Mouse (Mus musculus) midbrain, postnatal 0 days (tissue): ENCODE results near the gene Ccser2. TPM values are rescaled to one million over a fixed set of nuclear protein-coding genes. Genes with fewer than 3 reads are reported as not detected.

Experiments
- ATAC-seq: fragments of 200-750 bp; cut with Nextera tagmentation; 2 replicates; pipeline ENCODE4 v1.8.0; 2017; ENCODE audit warnings: moderate number of reproducible peaks, mild to moderate bottlenecking, moderate TSS enrichment, moderate library complexity; ENCODE audit not compliant: low FRiP score
- DNase-seq: peaks from one replicate; pipeline ENCODE4 v3.0.0-alpha.2; 2015; ENCODE audit warnings: low spot score
- H3K27ac ChIP-seq: fragments of 300-500 bp; sonication (generic); 2 replicates; pipeline ENCODE4 v1.5.1; 2014; ENCODE audit warnings: low read depth, mild to moderate bottlenecking, low read length, mixed read lengths
- H3K27me3 ChIP-seq: fragments of 300-500 bp; sonication (generic); 2 replicates; pipeline ENCODE4 v1.6.1; 2014; ENCODE audit warnings: low read length, control low read depth, mixed read lengths; ENCODE audit not compliant: insufficient read depth
- H3K36me3 ChIP-seq: fragments of 300-500 bp; sonication (generic); 2 replicates; pipeline ENCODE4 v1.6.1; 2014; ENCODE audit warnings: low read length, control low read depth, mixed read lengths; ENCODE audit not compliant: insufficient read depth
- H3K4me1 ChIP-seq: fragments of 300-500 bp; sonication (generic); 2 replicates; pipeline ENCODE4 v1.6.1; 2014; ENCODE audit warnings: mild to moderate bottlenecking, control low read depth, antibody characterized with exemption, low read length, mixed read lengths; ENCODE audit not compliant: insufficient read depth
- H3K4me2 ChIP-seq: fragments of 300-500 bp; sonication (generic); 2 replicates; pipeline ENCODE4 v1.6.1; 2014; ENCODE audit warnings: low read depth, mild to moderate bottlenecking, low read length, mixed read lengths; ENCODE audit not compliant: poor library complexity, severe bottlenecking
- H3K4me3 ChIP-seq: fragments of 300-500 bp; sonication (generic); 2 replicates; pipeline ENCODE4 v1.5.1; 2014; ENCODE audit warnings: low read depth, mild to moderate bottlenecking, low read length, moderate library complexity
- H3K9ac ChIP-seq: fragments of 300-500 bp; sonication (generic); replicated peaks from 2 replicates; pipeline ENCODE4 v1.6.1; 2014; ENCODE audit warnings: mild to moderate bottlenecking, low read length, moderate library complexity, mixed read lengths; ENCODE audit not compliant: poor library complexity, severe bottlenecking
- H3K9me3 ChIP-seq: fragments of 300-500 bp; sonication (generic); 2 replicates; pipeline ENCODE4 v1.6.1; 2016; ENCODE audit warnings: low read length, control low read depth
- CTCF ChIP-seq: IDR thresholded peaks from 2 replicates; pipeline ENCODE4 v1.5.1; 2016; ENCODE audit warnings: antibody characterized with exemption, mild to moderate bottlenecking
- WGBS: fragments of 180-500 bp; shearing (Covaris S2); extraction: QIAGEN DNeasy Blood & Tissue Kit; methylation state at CpG from one replicate; pipeline ENCODE4 v1.1.7; 2014; 5-methylcytosine and 5-hydroxymethylcytosine counted together
- polyA plus RNA-seq: library from polyadenylated mRNA; unstranded; fragments of >200 nt; fragmentation: Nextera tagmentation; extraction: Ambion mirVana; gene quantifications from 2 replicates; pipeline ENCODE4 v1.2.1, GENCODE M21; 2015
- total RNA-seq: library from RNA; depleted of rRNA; stranded (reverse); fragments of >200 nt; gene quantifications from 2 replicates; pipeline ENCODE4 v1.2.3, GENCODE M21; 2014; rRNA removed

The Ccser2 gene
- total and polyA plus RNA-seq, 2 experiments from 2014 or later, result 81.0 to 99.1 TPM

GRCm38 (mm10) chr14:36862387-36862786 lies 106.2 kb downstream of the Ccser2 start:
- no peak overlapping the region for H3K9ac ChIP-seq
- WGBS, result 32% methylated on average over 7 of the region's 7 CpGs
- H3K27me3 ChIP-seq, result no peaks in the 10 kb centered on the region
- DNase-seq (peak; percentile 64), ATAC-seq (no peak)
- H3K36me3 ChIP-seq, result no peaks in the 10 kb centered on the region
- H3K4me3 ChIP-seq, result no peak overlapping the region
- H3K4me2 ChIP-seq, result no peak overlapping the region
- no peaks in the 10 kb centered on the region for H3K4me1 ChIP-seq
- TF ChIP-seq CTCF, result peak; percentile 78
- no peaks in the 10 kb centered on the region for H3K9me3 ChIP-seq
- H3K27ac ChIP-seq, result no peak overlapping the region

DNA sequence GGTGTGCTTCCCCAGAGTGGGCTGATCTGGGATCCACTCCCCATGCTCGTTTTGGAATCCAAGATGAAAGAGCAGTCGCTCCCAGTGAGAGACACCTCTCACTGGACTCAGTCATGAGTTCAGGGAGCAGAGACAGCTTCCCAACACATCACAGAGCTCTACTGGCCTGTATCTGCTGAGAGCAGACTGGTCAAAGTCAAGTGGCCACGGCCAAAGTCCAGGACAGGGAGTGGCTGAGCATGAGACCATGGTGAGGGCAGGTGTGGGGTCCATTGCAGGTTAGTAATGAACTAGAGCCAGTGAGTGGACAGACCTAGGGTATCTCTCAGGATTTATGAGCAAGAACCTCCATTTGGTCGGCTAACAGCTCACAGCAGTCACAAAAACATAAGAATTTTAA lies 109.6 kb downstream of the Ccser2 start:
- no peak overlapping the region for H3K9ac ChIP-seq
- H3K36me3 ChIP-seq, result no peaks in the 10 kb centered on the region
- no peak overlapping the region for H3K4me3 ChIP-seq
- no peaks in the 10 kb centered on the region for H3K9me3 ChIP-seq
- ATAC-seq (no peak), DNase-seq (no peak)
- TF ChIP-seq CTCF, result no peak
- no peaks in the 10 kb centered on the region for H3K27me3 ChIP-seq
- 76% methylated on average over 4 of the region's 4 CpGs for WGBS
- no peaks in the 10 kb centered on the region for H3K4me1 ChIP-seq
- no peak overlapping the region for H3K4me2 ChIP-seq
- no peak overlapping the region for H3K27ac ChIP-seq

DNA sequence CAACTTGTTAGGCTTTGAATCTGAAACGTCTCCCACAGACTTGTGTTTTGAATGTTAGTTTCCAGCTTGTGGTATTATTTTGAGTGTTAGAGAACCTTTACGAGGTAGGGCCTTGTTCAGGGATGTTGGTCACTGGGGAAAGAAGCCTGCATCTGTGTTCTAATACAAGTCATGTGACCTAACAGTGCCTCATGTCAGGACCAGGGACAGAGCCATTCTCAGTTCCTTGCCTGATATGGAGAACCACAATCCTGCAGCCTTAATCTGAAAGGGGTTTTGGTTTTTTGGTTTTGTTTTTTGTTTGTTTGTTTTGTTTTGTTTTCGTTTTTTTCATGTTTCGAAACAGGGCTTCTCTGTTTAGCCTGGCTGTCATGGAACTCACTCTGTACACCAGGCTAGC lies 115.6 kb downstream of the Ccser2 start:
- 69% methylated on average over 4 of the region's 4 CpGs for WGBS
- ATAC-seq, result no peak
- no peak overlapping the region for H3K9ac ChIP-seq
- H3K4me3 ChIP-seq, result no peak overlapping the region
- no peaks in the 10 kb centered on the region for H3K9me3 ChIP-seq
- no peaks in the 10 kb centered on the region for H3K36me3 ChIP-seq
- no peaks in the 10 kb centered on the region for H3K27me3 ChIP-seq
- H3K4me2 ChIP-seq, result no peak overlapping the region
- no peak for DNase-seq
- H3K4me1 ChIP-seq, result no peaks in the 10 kb centered on the region
- no peak overlapping the region for H3K27ac ChIP-seq
- TF ChIP-seq CTCF, result no peak

GRCm38 (mm10) chr14:36848860-36849259 lies 119.7 kb downstream of the Ccser2 start:
- no peak for TF ChIP-seq CTCF
- Histone ChIP-seq H3K36me3 (no peaks in the 10 kb centered on the region), H3K4me2 (no peak overlapping the region), H3K27me3 (no peaks in the 10 kb centered on the region), H3K9me3 (no peaks in the 10 kb centered on the region), H3K27ac (no peak overlapping the region), H3K9ac (no peak overlapping the region), H3K4me1 (no peaks in the 10 kb centered on the region), H3K4me3 (no peak overlapping the region)
- ATAC-seq (no peak), DNase-seq (no peak)
- 28% methylated on average over 1 of the region's 1 CpGs for WGBS

Other genes with a start within 250 kb of the Ccser2 start
- gene Rgr, start 80.2 kb upstream of the Ccser2 start, total RNA-seq, result not detected in 2 replicates
- gene Rgr, start 80.2 kb upstream of the Ccser2 start, polyA plus RNA-seq, result not detected in 2 replicates
- not detected in 2 replicates for gene Lrit1, start 86.1 kb upstream of the Ccser2 start, total RNA-seq
- gene Lrit1, start 86.1 kb upstream of the Ccser2 start, polyA plus RNA-seq, result not detected in 2 replicates
- gene Lrit2, start 99.2 kb upstream of the Ccser2 start, total RNA-seq, result 0.16 TPM in 1 of 2 replicates, not detected in the other
- gene Lrit2, start 99.2 kb upstream of the Ccser2 start, polyA plus RNA-seq, result 0.06 and 0.07 TPM in 2 replicates
- 7.4 and 8.0 TPM in 2 replicates for gene Cdhr1, start 129.6 kb upstream of the Ccser2 start, total RNA-seq
- gene Cdhr1, start 129.6 kb upstream of the Ccser2 start, polyA plus RNA-seq, result 6.7 and 7.5 TPM in 2 replicates
- not detected in 2 replicates for gene 2610528A11Rik, start 145.2 kb upstream of the Ccser2 start, total RNA-seq
- 0.33 and 0.43 TPM in 2 replicates for gene 2610528A11Rik, start 145.2 kb upstream of the Ccser2 start, polyA plus RNA-seq
- 93.9 and 95.9 TPM in 2 replicates for gene Ghitm, start 166.5 kb upstream of the Ccser2 start, total RNA-seq
- 201 and 211 TPM in 2 replicates for gene Ghitm, start 166.5 kb upstream of the Ccser2 start, polyA plus RNA-seq